Mouse (Mus musculus) adrenal gland, adult 2 months (tissue): Measurements from ENCODE around the gene Ccdc51. TPM values are rescaled to one million over a fixed set of nuclear protein-coding genes. Genes with fewer than 3 reads are reported as not detected.
A peak's percentile ranks its signal among the peaks of the same experiment; 100 is the strongest.

Source experiments
- DNase-seq: peaks from one replicate; pipeline ENCODE4 v3.0.0; 2021
- long read RNA-seq: library from polyadenylated mRNA; stranded (forward); transcript quantifications from one replicate; pipeline ENCODE4 v2.0.0, GENCODE M21; 2021
- polyA plus RNA-seq: library from polyadenylated mRNA; depleted of rRNA; stranded (reverse); fragments of >200 nt; gene quantifications from 2 replicates; pipeline ENCODE4 v1.2.3, GENCODE M21; 2012; rRNA removed
- total RNA-seq, 2 experiments: library from RNA; stranded (reverse); gene quantifications; 2 replicates each; pipeline ENCODE4 v1.2.3; 2021

The Ccdc51 gene
- total RNA-seq, result 10 to 100 TPM in 1 of 2 experiments, 1 to 10 TPM in 1; 9.2 to 18.9 TPM
- 11.4 and 12.6 TPM in 2 replicates for polyA plus RNA-seq
- long read RNA-seq, transcript Ccdc51-201 (4 exons, 1,526 nt), result major isoform, 22 of 25 reads
- long read RNA-seq, partial matches to known transcripts, result 3 of 25 reads
- long read RNA-seq, other reads (novel, unspliced or antisense), result 0 of 25 reads

DNA sequence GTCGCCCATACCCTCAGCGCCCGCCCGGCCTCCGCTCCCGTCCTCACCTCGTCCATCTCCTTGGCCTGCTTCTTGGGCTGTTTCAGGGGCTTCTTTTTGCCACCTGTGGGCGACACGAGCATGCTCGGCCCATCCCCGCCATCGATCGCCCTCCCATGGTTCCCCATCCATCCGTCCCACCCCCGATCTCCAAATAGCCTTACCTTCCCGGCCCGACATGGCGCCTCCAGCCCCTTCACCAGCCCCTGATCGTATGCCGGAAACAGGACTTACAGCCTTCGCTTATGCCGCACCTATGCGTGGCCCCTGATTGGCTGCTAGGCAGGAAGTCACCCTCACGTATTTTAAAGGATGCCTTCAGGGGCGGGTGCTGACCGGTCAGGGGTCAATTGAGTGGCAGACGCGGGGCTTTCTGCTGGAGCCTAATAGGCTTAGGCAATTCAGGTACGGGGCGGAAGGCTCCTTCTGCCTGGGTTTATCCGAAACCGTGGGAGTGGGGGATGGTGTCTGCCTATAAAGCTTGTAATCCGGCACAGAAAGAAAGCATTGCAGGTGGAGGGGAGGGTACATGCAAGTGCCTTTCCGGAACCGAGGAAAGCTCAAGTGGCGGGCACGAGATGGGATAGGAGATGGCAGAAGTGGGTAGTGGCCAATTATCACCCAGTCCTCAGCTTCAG lies at the start of gene Ccdc51, which contains the start of gene Tma7:
TSS of gene Ccdc51 (plus strand) at position 370 of the 677 bp plus-strand sequence.
TSS of gene Tma7 (minus strand) at position 464 of the 677 bp plus-strand sequence.
- peak; percentile 93 for DNase-seq

DNA sequence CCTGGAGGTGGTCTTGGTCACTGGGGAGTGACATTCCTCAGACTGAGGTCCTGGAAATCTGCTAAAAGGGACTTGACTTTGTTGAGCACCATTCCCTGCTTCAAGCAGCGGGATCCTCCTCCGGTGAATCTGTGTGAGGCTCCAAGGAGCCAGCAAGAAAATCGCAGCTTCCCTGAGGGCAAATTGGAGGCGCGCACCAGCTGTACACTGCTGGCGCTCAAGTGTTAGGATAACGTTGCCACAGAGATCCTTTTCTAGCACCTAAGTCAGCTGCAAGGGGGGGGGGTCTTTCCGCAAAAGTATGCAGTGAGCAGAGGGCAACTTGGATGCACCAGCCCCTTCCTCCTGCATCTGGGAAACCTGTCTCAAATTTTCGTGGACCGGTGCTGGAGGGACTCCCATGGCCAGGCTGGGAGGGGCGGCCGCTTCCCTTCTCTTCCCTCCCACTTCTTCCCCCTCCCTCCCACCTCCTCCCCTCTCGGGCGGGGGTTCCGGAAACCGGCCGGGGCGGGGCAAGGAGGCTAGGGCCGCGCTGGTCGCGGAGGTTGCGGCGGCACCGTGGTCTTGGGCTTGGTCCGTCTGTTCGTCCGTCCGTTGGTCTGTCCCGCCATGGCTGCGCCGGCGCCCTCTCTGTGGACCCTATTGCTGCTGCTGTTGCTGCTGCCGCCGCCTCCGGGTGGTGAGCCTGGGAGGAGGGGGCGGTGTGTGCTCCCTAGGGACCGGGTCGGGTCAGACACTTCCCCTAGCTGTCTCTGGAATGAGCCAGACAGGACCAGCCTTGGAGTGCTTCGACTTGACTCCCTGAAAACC lies 44.0 kb upstream of the Ccdc51 start, which contains the start of gene Shisa5:
TSS of gene Shisa5 (plus strand) at position 480 of the 810 bp plus-strand sequence.
- peak; percentile 92 for DNase-seq

DNA sequence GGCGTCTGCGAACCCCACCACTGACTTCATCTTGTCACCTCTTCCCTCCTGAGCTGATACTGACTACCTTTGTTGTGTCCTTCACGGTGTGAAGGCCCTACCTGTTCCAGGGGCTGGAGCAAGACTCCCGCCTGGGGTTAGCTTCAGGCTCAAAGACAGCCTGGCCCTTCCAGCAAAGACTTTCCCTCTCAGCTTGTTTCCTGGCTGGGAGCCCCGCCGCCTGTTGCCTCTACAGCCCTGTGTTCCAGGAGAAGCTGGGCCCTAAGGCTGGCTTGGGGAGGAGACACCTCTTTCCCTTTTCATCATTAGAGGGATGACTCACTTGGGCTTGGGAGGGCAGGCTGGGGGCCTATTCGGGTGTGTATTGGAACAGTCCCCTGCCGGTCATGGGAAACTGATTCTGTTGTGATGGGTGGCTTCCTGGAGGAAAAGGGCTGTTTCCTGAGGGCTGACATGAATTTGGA lies 43.4 kb upstream of the Ccdc51 start:
- peak; percentile 74 for DNase-seq

DNA sequence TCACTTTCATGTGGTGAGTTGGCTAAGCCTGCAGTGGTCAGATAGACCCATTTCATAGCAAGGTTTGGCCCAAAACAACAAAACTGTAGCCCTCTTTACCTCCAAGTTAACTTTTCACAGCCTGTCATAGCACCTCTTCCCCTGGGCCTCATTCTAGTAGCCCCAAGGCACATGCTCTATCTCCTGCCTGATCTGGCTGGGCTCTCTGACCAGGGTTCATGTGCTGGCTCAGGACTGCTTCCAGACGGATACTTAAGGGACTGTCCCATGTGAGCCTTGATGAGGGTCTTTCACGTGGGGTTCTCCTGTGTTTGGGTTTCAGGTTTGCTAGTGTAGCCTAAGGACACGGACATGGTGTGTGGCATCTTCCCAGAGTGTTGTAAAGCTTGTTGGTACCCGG lies 42.6 kb upstream of the Ccdc51 start:
- no peak for DNase-seq

DNA sequence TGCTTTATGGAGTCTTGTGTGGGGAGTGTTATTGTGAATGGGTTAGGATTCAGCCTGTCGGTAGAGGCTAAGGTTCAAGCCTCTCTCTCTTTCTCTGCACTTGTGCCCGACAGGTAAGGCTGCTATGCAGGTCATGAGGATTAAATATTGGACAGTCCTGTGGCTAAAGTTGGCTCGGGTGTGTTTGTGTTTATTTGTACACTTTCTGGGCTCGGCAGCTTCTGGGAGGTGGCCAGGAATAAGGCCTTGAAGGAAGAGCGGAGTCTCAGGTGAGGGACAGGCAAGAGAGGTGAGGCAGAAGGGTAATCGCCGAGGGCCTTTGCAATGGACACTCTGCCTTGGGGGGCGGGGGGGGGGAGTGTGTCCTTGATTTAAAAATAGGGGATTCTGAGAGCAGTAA lies 42.1 kb upstream of the Ccdc51 start:
- DNase-seq, result no peak

DNA sequence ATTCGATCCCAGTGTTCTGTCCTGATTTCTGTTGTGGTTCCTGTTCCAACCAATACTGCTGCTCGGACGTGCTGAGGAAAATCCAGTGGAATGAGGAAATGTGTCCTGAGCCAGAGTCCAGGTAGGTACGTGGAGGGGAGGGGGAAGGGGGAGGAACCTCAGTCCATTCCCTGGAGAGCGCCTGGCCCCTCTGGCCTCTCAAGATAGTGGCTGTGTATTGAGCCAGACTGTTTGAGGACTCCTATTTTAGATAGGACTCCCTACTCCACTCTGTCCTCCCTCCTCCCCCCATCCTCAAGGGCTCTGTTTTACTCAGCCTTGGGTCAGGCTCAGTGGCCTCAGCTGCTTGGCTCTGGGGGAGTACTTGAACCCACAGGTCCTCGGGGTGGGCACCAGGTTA lies 41.4 kb upstream of the Ccdc51 start:
- DNase-seq, result no peak

DNA sequence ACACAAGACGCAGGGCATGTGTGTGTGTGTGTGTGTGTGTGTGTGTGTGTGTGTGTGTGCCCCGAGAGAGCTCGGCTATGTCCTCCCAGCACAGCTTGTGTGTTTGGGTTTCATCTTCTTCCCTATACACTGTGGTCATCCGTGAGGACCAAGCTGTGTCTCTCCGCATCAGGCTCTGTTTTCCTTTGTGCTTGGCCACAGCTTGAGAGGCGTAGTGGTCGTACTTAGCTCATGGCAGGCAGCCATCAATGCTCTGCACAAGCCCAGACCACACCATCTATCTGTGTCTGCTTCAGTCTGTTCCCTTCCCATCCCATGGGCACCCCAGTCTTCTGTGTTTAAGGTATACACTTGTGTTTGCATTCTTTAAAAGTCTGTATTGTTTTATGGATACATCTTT lies 40.9 kb upstream of the Ccdc51 start:
- no peak for DNase-seq

DNA sequence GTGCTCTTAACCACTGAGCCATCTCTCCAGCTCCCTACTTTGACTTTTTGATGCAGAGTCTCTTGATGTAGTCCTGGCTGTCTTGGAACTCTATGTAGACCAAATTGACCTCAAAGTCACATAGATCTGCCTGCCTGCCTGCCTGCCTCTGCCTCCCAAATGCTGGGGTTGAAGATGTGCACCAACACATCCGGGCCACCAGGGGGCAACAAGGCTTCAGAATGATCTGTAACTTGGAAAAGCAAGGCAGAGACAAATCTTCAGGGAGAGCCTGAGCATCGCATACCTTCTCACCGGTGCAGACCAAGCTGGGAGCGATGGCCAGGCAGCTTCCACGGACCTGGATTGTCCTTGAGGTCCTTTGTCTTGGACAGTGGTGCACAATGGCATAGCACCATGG lies 36.0 kb upstream of the Ccdc51 start:
- DNase-seq, result peak; percentile 77

DNA sequence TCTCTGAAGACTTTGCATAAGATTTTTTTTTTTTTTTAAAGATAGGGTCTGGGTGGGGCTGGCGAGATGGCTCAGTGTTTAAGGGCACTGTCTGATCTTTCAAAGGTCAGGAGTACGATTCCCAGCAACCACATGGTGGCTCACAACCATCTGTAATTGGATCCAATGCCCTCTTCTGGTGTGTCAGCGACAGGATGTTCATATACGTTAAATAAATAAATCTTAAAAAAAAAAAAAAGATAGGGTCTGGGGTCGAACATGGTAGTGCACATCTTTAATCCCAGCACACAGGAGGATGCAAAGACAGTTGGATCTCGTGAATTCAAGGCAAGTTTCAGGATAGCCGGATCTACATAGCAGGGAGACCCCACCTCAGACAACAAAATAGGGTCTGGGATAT lies 33.0 kb upstream of the Ccdc51 start:
- no peak for DNase-seq

DNA sequence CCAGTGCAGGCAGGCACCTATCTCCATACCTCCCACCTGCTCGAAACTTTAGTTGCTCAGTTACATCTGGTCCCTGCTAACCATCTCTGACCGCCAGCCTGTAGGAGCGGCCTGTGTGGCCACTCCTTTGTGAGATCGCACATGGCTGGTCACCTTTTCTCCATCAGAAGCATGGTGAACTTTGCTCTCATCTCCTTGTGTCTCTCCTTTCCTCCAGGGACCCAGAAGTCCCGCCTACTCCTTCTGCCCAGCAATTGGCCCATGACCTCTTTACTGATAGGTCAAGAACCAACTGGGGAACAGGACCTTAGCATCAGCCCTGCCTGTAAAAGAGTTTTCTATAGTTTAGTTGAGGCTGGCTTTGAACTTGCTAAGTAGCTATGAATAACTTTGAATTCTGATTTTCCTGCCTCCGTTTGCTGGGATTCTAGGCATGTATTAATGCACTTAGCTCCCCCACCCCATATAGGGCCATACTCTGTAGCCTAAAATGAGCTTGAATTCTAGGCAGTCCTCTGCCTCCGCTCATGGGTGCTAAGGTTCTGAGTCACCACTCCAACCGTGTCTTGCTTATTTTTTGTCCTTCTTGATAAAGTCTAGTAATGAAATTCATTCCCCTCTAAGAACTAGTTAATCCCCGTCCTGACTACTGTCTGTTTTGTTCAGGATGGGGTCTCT lies 32.2 kb upstream of the Ccdc51 start:
- DNase-seq, result no peak

DNA sequence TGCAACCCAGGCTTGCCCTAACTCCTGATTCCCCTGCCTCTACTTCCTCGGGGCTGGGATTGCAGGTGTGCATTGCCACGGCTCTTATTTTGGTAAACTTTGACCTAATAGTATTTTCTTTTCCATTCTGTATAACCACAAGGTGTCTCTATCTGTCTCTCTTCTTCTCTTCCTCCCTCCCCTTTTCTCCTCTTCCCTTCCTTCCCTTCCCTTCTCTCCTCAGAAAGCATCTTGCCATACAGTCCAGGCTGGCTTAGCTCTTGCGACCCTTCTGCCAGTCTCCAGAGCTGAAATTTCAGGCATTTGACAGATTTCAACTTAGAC lies 31.7 kb upstream of the Ccdc51 start:
- DNase-seq, result no peak

DNA sequence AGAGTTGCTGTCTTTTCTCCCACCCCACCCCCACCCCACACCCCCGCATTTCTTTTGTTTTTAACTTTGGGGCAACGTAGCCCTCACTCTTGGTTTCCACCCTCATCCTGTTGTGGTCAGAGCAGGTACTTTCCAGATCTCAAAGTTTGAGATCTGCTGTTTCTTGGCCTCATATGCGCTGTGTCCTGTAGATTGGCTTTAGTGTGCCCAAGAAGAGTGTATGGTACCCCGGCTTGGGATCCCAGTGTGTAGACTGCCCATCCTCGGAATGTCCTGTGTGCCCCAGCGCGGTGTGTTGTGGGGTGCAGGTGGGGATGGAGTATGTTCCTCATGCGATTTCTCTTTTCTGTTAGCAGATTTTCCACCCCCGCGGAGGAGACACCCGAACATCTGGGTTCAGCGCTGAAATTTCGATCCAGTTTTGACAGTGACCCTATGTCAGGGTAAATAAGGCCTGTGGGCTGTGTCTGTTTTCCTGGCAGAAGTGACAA lies 31.2 kb upstream of the Ccdc51 start:
- DNase-seq, result no peak

DNA sequence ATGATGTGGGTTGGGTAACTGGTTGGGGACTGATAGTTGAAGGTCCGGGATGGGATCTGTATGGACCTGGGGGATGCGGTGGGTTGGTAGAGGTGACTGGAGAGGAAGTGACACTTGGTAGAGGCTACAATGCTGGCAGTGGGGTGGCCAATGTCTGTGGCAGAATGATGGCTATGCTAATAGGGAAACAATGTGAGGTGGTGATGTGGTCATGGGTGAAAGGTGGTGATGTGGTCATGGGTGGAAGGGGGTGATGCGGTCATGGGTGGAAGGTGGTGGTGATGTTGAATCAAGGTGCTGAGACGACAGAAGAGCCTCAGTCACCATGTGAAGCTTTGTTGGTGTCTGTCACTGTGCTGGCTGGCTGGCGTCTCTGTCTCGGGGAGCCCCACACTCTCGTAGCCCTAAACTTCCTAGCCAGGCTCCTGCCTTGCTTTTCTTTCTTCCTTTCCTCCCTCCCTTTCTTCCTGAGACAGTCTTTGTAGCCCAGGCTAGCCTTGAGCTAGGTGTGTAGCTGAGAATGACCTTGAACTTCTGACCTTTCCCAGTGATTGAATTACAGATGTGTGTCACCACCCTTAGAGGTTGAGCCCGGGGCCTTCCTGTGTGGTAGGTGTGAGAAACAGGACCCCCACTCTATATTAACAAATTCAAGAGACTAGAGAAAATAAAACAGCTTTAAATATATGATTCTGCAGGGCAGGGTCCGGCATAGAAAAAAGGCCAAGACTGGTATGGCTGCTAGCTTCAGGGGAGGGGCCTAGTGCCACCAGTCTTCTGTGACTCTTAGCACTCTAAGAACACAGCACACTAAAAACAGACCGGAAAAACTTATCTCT lies 30.4 kb upstream of the Ccdc51 start:
- DNase-seq, result no peak

DNA sequence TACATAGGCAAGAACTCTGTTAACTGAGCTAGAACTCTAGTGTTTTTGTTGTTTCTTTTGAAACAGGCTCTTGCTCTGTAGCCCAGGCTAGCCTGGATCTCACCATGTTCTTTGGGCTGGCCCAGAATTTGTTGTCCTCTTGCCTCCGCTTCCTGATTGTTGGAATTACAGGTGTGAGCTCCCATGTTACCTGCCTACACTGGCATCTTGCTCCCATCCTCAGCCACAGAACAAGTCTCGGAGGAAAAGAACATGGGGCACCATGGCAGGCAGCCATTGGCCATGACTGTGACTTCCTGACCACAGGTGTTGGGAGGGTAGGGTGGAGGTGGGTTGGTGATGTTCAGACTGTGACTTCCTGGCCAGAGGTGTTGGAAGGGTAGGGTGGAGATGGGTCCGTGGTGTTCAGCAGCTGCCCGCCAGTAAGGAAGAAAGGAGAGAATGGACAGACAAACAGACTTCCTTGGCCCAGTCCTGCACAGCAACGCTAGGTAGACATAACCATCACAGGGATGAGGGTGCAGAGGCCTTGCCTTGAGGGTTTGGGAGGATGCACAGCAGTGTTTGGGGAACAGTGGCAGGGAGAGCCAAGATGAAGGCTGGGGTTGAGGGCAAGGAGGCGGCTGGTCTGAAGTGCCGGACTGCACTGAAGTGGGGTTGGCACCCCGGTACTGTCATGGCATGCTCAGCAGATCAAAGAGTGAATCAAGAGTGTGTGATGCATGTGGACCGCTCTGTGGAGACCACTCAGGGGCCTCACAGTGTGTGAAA lies 29.6 kb upstream of the Ccdc51 start:
- no peak for DNase-seq

DNA sequence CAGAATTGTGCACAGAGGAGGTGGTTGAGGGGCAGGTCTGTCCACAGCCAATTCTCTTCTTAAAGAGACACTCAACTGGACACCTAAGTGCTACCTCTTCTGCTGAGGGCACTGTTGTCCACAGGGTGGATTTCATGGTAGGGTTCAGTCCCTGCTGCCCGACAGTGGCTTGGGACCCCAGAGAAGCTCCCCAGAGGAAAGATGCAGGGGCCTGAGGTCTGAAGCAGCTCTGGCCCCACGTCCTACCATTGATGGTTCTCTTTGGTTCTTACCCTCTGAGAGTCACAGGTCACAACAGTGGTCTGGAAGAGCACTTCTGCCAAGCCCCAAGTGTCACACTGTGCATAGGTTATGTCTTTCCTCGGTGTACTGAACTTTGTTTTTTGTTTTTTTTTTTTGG lies 28.9 kb upstream of the Ccdc51 start:
- no peak for DNase-seq

DNA sequence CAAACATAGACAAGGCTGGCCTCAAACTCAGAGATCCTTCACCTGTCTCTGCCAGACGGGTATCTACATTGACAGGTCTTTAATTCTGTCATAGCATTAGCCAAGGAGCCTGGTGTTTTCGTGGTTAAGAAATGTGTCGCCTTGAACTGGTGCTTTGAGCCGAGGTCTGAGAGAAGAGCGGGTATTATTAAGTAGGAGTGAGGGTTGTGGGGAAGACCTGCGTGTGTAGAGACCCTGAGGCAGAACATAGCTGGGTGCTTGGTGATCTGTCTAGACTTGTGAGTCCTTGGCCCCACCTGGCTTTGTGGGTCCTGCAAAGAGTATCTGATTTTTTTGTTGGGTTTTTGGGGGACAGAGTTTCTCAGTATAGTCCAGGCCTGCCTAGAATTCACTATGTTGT lies 28.4 kb upstream of the Ccdc51 start:
- no peak for DNase-seq

DNA sequence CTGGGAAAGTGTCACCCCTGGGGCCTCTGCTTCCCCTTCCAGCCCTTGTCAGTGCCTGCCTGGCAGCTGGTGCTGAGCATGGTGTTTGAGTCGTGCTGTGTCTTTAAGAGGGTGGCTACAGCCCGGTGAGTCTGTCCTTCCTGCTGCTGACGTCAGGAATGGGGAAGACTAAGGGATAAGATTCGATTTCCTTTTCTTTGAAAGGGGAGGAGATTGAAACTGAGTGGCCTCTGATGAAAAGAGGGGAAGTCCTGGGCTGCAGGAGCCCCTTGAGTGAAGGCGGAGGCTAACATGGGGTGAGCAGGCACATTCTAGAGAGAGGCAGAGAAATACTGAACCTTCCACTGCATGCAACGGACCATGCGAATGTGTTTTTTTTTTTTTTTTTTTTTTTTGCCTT lies 27.6 kb upstream of the Ccdc51 start:
- DNase-seq, result peak; percentile 87

DNA sequence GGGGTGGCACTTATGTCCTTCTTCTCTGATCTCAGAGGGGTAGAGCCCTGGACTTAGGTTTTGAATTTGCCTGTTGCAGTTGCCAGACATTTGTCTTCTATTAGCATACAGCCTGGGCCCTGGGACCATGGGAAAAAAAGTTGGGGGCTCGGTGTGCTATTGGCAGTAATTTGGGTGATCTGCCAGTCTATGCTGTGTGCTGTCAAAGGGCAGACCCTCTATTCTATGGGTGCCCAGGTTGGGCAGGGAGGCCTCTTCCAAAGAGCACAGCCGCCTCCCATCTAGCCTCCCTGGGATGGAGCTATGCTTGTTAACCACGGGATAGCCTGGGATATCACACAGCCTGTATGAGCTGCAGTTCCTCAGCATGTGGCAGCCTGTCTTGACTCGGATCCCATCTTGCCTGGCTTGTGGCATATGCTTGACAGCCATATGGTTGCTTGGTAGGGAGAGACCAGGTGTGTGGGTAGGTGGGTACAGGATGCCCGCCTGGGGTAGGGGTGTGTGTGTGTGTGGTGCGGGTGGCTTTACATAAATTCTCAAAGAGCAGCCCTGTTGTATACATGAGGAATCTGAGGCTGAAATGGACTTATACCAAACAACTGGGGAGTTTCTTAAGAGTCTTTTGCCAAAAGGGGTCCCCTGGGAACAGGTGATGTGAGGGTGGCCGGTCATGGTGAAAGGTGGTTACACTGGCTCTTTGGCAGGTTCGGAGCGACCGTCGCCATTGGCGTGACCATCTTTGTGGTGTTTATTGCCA lies 26.8 kb upstream of the Ccdc51 start:
- DNase-seq, result no peak

DNA sequence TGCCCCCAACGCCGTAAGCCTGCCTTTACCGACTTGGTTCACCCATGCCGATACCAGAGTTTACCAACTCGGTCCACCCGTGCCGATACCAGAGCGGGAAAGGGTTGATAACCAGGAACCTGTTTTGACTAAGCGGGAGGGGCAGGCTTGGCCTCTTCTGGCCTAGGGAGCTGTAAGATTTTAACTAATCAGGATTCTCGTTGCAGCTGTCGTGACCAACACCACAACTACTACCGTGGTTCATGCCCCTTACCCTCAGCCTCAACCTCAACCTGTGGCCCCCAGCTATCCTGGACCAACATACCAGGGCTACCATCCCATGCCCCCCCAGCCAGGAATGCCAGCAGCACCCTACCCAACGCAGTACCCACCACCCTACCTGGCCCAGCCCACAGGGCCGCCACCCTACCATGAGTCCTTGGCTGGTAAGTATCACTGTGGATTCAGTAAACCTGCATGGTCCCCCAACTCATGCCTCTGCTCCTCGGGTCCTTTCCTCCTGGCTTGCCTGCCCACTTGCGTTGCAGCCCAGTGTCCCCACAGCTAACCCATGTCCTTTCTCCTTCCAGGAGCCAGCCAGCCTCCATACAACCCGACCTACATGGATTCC lies 26.1 kb upstream of the Ccdc51 start:
- DNase-seq, result no peak
